Mouse (Mus musculus): ENCODE measurements around the gene Ulk4. TPM values are rescaled to one million over a fixed set of nuclear protein-coding genes. Genes with fewer than 3 reads are reported as not detected.

Gene Ulk4
- polyA plus RNA-seq, 1 experiment = not detected

GRCm38 (mm10) chr9:120961969-120962700 is 314.9 kb downstream of the Ulk4 start:
- TF ChIP-seq FLI1 (IDR thresholded peaks at IDR 0.05; ENCODE audit: low read length) = no peak
- TF ChIP-seq GATA1 (IDR thresholded peaks at IDR 0.05; ENCODE audit: borderline replicate concordance, low read length) = no peak
- Histone ChIP-seq H3K27me3 (replicated peaks) (no peaks in the 10 kb centered on the region), H3K9me3 (no peaks in the 10 kb centered on the region), H3K4me1 (peaks cover 96% of the 10 kb centered on the region), H3K4me3 (replicated peaks) (no peak overlapping the region), H3K36me3 (replicated peaks; ENCODE audit: low read length) (peaks cover 100% of the 10 kb centered on the region)

GRCm38 (mm10) chr9:120961466-120961865 is 315.5 kb downstream of the Ulk4 start:
- no peaks in the 10 kb centered on the region for H3K27me3 ChIP-seq (replicated peaks)
- no peaks in the 10 kb centered on the region for H3K9me3 ChIP-seq
- TF ChIP-seq FLI1 (IDR thresholded peaks at IDR 0.05; ENCODE audit: low read length) (no peak), GATA1 (IDR thresholded peaks at IDR 0.05; ENCODE audit: borderline replicate concordance, low read length) (no peak)
- peaks cover 100% of the 10 kb centered on the region for H3K36me3 ChIP-seq (replicated peaks; ENCODE audit: low read length)
- peak overlapping the region; percentile 70 for H3K4me3 ChIP-seq (replicated peaks)
- H3K4me1 ChIP-seq = peaks cover 94% of the 10 kb centered on the region

DNA sequence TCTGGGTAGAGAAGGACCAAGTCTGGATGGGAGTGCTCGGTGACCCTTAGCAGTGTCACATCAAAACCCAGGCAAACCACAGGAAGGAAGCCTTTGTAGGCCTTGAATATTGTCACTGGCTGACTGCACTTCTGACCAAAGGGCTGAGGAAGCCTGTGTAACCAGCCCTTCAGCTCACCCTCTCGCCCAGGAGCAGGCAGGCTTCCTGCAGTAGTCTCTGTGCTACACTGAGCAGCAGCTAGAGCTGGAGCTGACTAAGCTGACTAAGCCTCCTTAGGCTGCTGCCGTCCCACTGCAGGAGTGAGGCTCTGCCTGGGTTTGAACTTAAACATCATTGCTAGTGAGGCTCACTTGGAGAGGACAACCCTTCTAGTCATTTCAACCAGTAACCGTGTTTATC is 316.4 kb downstream of the Ulk4 start:
- peaks cover 85% of the 10 kb centered on the region for H3K4me1 ChIP-seq
- H3K4me3 ChIP-seq (replicated peaks) = peak overlapping the region; percentile 57
- no peaks in the 10 kb centered on the region for H3K9me3 ChIP-seq
- no peaks in the 10 kb centered on the region for H3K27me3 ChIP-seq (replicated peaks)
- TF ChIP-seq FLI1 (IDR thresholded peaks at IDR 0.05; ENCODE audit: low read length) (no peak), GATA1 (IDR thresholded peaks at IDR 0.05; ENCODE audit: borderline replicate concordance, low read length) (no peak)
- H3K36me3 ChIP-seq (replicated peaks; ENCODE audit: low read length) = peaks cover 100% of the 10 kb centered on the region

GRCm38 (mm10) chr9:120959225-120959624 is 317.8 kb downstream of the Ulk4 start:
- H3K36me3 ChIP-seq (replicated peaks; ENCODE audit: low read length) = peaks cover 100% of the 10 kb centered on the region
- no peak overlapping the region for H3K4me3 ChIP-seq (replicated peaks)
- TF ChIP-seq GATA1 (IDR thresholded peaks at IDR 0.05; ENCODE audit: borderline replicate concordance, low read length) (no peak), FLI1 (IDR thresholded peaks at IDR 0.05; ENCODE audit: low read length) (no peak)
- H3K4me1 ChIP-seq = peaks cover 72% of the 10 kb centered on the region
- H3K9me3 ChIP-seq = no peaks in the 10 kb centered on the region
- H3K27me3 ChIP-seq (replicated peaks) = no peaks in the 10 kb centered on the region

DNA sequence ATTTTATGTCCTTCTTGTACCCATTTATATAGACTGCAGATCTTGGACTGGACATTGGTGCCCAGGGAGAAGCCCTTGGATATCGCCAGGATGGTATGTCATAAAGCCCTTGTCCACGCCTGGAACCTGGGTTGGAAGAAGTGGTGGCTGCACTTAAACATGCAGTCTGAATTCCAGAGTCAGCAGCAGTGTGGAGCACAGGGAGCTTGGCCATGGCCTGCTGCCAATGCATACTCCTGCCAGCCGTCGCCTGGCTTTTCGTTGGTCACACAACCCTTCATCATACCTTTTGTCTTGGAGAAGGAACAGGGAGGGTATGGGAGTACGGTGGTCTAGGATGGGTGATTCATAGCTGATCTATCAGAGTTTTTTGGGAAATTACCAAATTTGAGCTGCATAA is 318.4 kb downstream of the Ulk4 start:
- Histone ChIP-seq H3K36me3 (replicated peaks; ENCODE audit: low read length) (peaks cover 100% of the 10 kb centered on the region), H3K27me3 (replicated peaks) (no peaks in the 10 kb centered on the region), H3K4me1 (peaks cover 69% of the 10 kb centered on the region), H3K4me3 (replicated peaks) (no peak overlapping the region), H3K9me3 (no peaks in the 10 kb centered on the region)
- TF ChIP-seq FLI1 (IDR thresholded peaks at IDR 0.05; ENCODE audit: low read length) (no peak), GATA1 (IDR thresholded peaks at IDR 0.05; ENCODE audit: borderline replicate concordance, low read length) (no peak)

GRCm38 (mm10) chr9:120958051-120958450 is 318.9 kb downstream of the Ulk4 start:
- H3K27me3 ChIP-seq (replicated peaks) = no peaks in the 10 kb centered on the region
- peaks cover 100% of the 10 kb centered on the region for H3K36me3 ChIP-seq (replicated peaks; ENCODE audit: low read length)
- H3K9me3 ChIP-seq = no peaks in the 10 kb centered on the region
- no peak overlapping the region for H3K4me3 ChIP-seq (replicated peaks)
- peaks cover 67% of the 10 kb centered on the region for H3K4me1 ChIP-seq
- TF ChIP-seq FLI1 (IDR thresholded peaks at IDR 0.05; ENCODE audit: low read length) = no peak
- TF ChIP-seq GATA1 (IDR thresholded peaks at IDR 0.05; ENCODE audit: borderline replicate concordance, low read length) = no peak

- Histone ChIP-seq H3K4me3 (replicated peaks) (no peak overlapping the region), H3K27me3 (replicated peaks) (no peaks in the 10 kb centered on the region), H3K36me3 (replicated peaks; ENCODE audit: low read length) (peaks cover 95% of the 10 kb centered on the region), H3K4me1 (peaks cover 48% of the 10 kb centered on the region), H3K9me3 (no peaks in the 10 kb centered on the region)
- TF ChIP-seq GATA1 (IDR thresholded peaks at IDR 0.05; ENCODE audit: borderline replicate concordance, low read length) (no peak), FLI1 (IDR thresholded peaks at IDR 0.05; ENCODE audit: low read length) (no peak)
Measured at GRCm38 (mm10) chr9:120951947-120952346, 325.1 kb downstream of the Ulk4 start.

DNA sequence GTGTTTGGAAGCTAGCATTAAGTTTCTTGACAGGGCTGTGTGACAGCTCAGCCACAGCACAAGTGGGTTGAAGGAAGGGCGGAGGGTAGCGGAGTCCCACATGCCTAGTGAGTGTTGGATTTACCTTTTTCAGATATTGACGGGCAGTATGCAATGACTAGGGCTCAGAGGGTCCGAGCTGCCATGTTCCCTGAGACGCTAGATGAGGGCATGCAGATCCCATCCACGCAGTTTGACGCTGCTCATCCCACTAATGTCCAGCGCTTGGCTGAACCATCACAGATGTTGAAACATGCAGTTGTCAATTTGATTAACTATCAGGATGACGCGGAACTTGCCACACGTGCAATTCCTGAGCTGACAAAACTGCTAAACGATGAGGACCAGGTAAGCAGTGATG is 326.2 kb downstream of the Ulk4 start:
- TF ChIP-seq GATA1 (IDR thresholded peaks at IDR 0.05; ENCODE audit: borderline replicate concordance, low read length) = no peak
- TF ChIP-seq FLI1 (IDR thresholded peaks at IDR 0.05; ENCODE audit: low read length) = no peak
- H3K9me3 ChIP-seq = no peaks in the 10 kb centered on the region
- no peaks in the 10 kb centered on the region for H3K27me3 ChIP-seq (replicated peaks)
- H3K36me3 ChIP-seq (replicated peaks; ENCODE audit: low read length) = peaks cover 89% of the 10 kb centered on the region
- no peak overlapping the region for H3K4me3 ChIP-seq (replicated peaks)
- H3K4me1 ChIP-seq = peaks cover 55% of the 10 kb centered on the region

GRCm38 (mm10) chr9:120948832-120949231 is 328.2 kb downstream of the Ulk4 start:
- Histone ChIP-seq H3K4me1 (peaks cover 71% of the 10 kb centered on the region), H3K36me3 (replicated peaks; ENCODE audit: low read length) (peaks cover 86% of the 10 kb centered on the region), H3K4me3 (replicated peaks) (peak overlapping the region; percentile 46), H3K27me3 (replicated peaks) (no peaks in the 10 kb centered on the region), H3K9me3 (no peaks in the 10 kb centered on the region)
- no peak for TF ChIP-seq GATA1 (IDR thresholded peaks at IDR 0.05; ENCODE audit: borderline replicate concordance, low read length)
- no peak for TF ChIP-seq FLI1 (IDR thresholded peaks at IDR 0.05; ENCODE audit: low read length)

DNA sequence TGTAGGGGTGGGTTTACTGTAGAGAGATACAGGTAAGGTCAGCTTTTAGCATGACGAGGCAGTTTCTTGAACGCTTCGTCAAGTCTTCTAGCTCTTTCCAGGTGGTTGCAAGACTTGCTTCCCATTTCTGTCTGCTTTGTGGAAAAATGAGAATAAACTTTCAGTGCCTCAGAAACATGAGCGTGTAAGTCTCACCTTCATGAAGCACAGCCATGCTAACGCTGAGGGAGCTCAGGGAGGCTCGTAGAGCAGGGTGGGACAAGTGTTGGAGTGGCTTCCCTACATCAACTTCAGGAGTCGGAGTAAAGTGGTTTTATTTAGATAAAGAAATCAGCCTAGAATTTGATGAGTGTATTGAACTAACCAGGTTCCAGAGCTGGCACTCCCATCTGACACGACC is 330.9 kb downstream of the Ulk4 start:
- TF ChIP-seq FLI1 (IDR thresholded peaks at IDR 0.05; ENCODE audit: low read length) (no peak), GATA1 (IDR thresholded peaks at IDR 0.05; ENCODE audit: borderline replicate concordance, low read length) (no peak)
- no peak overlapping the region for H3K4me3 ChIP-seq (replicated peaks)
- H3K4me1 ChIP-seq = peaks cover 90% of the 10 kb centered on the region
- no peaks in the 10 kb centered on the region for H3K27me3 ChIP-seq (replicated peaks)
- H3K9me3 ChIP-seq = no peaks in the 10 kb centered on the region
- H3K36me3 ChIP-seq (replicated peaks; ENCODE audit: low read length) = peaks cover 86% of the 10 kb centered on the region

All from megakaryocyte, embryonic 14.5 days (primary cell).